Mouse (Mus musculus) inflammation-experienced regulatory T-cells, adult 6 months (primary cell): ENCODE data around the gene P2rx7. TPM values are rescaled to one million over a fixed set of nuclear protein-coding genes. Genes with fewer than 3 reads are reported as not detected.

Experiments used
- ATAC-seq: one replicate; pipeline ENCODE4 v1.8.0; 2017
- polyA plus RNA-seq, 3 experiments: library from polyadenylated mRNA; unstranded; fragments of 100-300 nt; shearing (Covaris generic); gene quantifications; one replicate each; pipeline ENCODE4 v1.2.1; 2017

The P2rx7 gene
- polyA plus RNA-seq, 3 experiments from 2014 or later = 53.2 to 109 (median 90.0) TPM

GRCm38 (mm10) chr5:122693431-122694207 is 49.9 kb downstream of the P2rx7 start:
- ATAC-seq = no peak

- ATAC-seq = no peak
Observed at GRCm38 (mm10) chr5:122695516-122695915, 51.8 kb downstream of the P2rx7 start.

GRCm38 (mm10) chr5:122698041-122698700 is 54.5 kb downstream of the P2rx7 start:
- peak; percentile 70 for ATAC-seq

GRCm38 (mm10) chr5:122698701-122699060 is 55.0 kb downstream of the P2rx7 start:
- ATAC-seq = peak; percentile 48

- ATAC-seq = no peak
Observed at GRCm38 (mm10) chr5:122700109-122700836, 56.6 kb downstream of the P2rx7 start.

- ATAC-seq = no peak
Observed at GRCm38 (mm10) chr5:122700837-122701212, 57.1 kb downstream of the P2rx7 start.

GRCm38 (mm10) chr5:122702156-122702555 is 58.4 kb downstream of the P2rx7 start:
- no peak for ATAC-seq

GRCm38 (mm10) chr5:122703574-122703973 is 59.9 kb downstream of the P2rx7 start:
- ATAC-seq = no peak

- ATAC-seq = no peak
Observed at GRCm38 (mm10) chr5:122704571-122704970, 60.9 kb downstream of the P2rx7 start.

- ATAC-seq = no peak
Observed at GRCm38 (mm10) chr5:122705174-122705573, 61.5 kb downstream of the P2rx7 start.

- ATAC-seq = no peak
Observed at GRCm38 (mm10) chr5:122706917-122707275, 63.2 kb downstream of the P2rx7 start.

- peak; percentile 81 for ATAC-seq
Observed at GRCm38 (mm10) chr5:122707276-122708181, 63.8 kb downstream of the P2rx7 start, which contains the start of gene P2rx4. TSS of gene P2rx4 (plus strand) at chr5:122707544.

- ATAC-seq = no peak
Observed at GRCm38 (mm10) chr5:122708819-122709218, 65.1 kb downstream of the P2rx7 start.

GRCm38 (mm10) chr5:122715723-122716122 is 72.0 kb downstream of the P2rx7 start:
- ATAC-seq = no peak

- no peak for ATAC-seq
Observed at GRCm38 (mm10) chr5:122716793-122717192, 73.1 kb downstream of the P2rx7 start.

- no peak for ATAC-seq
Observed at GRCm38 (mm10) chr5:122718400-122718799, 74.7 kb downstream of the P2rx7 start.

GRCm38 (mm10) chr5:122719168-122719567 is 75.5 kb downstream of the P2rx7 start:
- peak; percentile 65 for ATAC-seq

GRCm38 (mm10) chr5:122725453-122725852 is 81.7 kb downstream of the P2rx7 start:
- ATAC-seq = no peak

GRCm38 (mm10) chr5:122726068-122726467 is 82.4 kb downstream of the P2rx7 start:
- ATAC-seq = peak; percentile 68

GRCm38 (mm10) chr5:122726595-122726994 is 82.9 kb downstream of the P2rx7 start:
- no peak for ATAC-seq

GRCm38 (mm10) chr5:122727096-122727495 is 83.4 kb downstream of the P2rx7 start:
- ATAC-seq = no peak

GRCm38 (mm10) chr5:122730776-122731175 is 87.1 kb downstream of the P2rx7 start:
- ATAC-seq = no peak
